Mouse (Mus musculus) stomach, postnatal 0 days (tissue): ENCODE measurements at regions not wholly inside any gene's neighbourhood (a gene's known extent, or its start where the extent isn't known, plus 50 kb on each side); places are given as distances from the start of the nearest gene placed in this dataset.
"Not testable (repeated sequence)": the region's sequence is repeated elsewhere in the genome, so short reads cannot be mapped to it uniquely, and the experiment has no call there.

Experiments
- ATAC-seq: fragments of 200-750 bp; cut with Nextera tagmentation; 2 replicates; pipeline ENCODE4 v1.8.0; 2017; ENCODE audit not compliant: low FRiP score, low TSS enrichment
- DNase-seq: peaks from one replicate; pipeline ENCODE4 v3.0.0-alpha.2; 2016; ENCODE audit warnings: low spot score
- H3K27ac ChIP-seq: fragments of 300-500 bp; sonication (generic); replicated peaks from 2 replicates; pipeline ENCODE4 v1.5.1; 2014; ENCODE audit warnings: mild to moderate bottlenecking, control low read depth
- H3K27me3 ChIP-seq: fragments of 300-500 bp; sonication (generic); 2 replicates; pipeline ENCODE4 v1.6.1; 2014; ENCODE audit warnings: low read length; ENCODE audit not compliant: control insufficient read depth, insufficient read depth
- H3K36me3 ChIP-seq: fragments of 300-500 bp; sonication (generic); 2 replicates; pipeline ENCODE4 v1.6.1; 2014; ENCODE audit warnings: low read length, mixed read lengths; ENCODE audit not compliant: control insufficient read depth, insufficient read depth
- H3K4me1 ChIP-seq: fragments of 300-500 bp; sonication (generic); replicated peaks from 2 replicates; pipeline ENCODE4 v1.6.1; 2014; ENCODE audit warnings: antibody characterized with exemption; ENCODE audit not compliant: control insufficient read depth, insufficient read depth
- H3K4me2 ChIP-seq: fragments of 300-500 bp; sonication (generic); replicated peaks from 2 replicates; pipeline ENCODE4 v1.6.1; 2014; ENCODE audit warnings: low read depth, mild to moderate bottlenecking, control low read depth, moderate library complexity
- H3K4me3 ChIP-seq: fragments of 300-500 bp; sonication (generic); 2 replicates; pipeline ENCODE4 v1.5.1; 2014; ENCODE audit warnings: low read depth, low read length, control low read depth
- H3K9ac ChIP-seq: fragments of 300-500 bp; sonication (generic); 2 replicates; pipeline ENCODE4 v1.6.1; 2014; ENCODE audit warnings: mild to moderate bottlenecking, low read length, control low read depth, mixed read lengths
- H3K9me3 ChIP-seq: fragments of 300-500 bp; sonication (generic); 2 replicates; pipeline ENCODE4 v1.6.1; 2016; ENCODE audit warnings: low read length; ENCODE audit not compliant: control insufficient read depth
- CTCF ChIP-seq: IDR thresholded peaks from 2 replicates; pipeline ENCODE4 v1.5.1; 2016; ENCODE audit warnings: antibody characterized with exemption, low read depth, mild to moderate bottlenecking, moderate library complexity
- EP300 ChIP-seq: optimal IDR thresholded peaks from 2 replicates; pipeline ENCODE3; 2016; ENCODE audit warnings: antibody characterized with exemption
- WGBS: fragments of 180-500 bp; shearing (Covaris S2); extraction: QIAGEN DNeasy Blood & Tissue Kit; methylation state at CpG from one replicate; pipeline ENCODE4 v1.1.7; 2014; 5-methylcytosine and 5-hydroxymethylcytosine counted together

DNA sequence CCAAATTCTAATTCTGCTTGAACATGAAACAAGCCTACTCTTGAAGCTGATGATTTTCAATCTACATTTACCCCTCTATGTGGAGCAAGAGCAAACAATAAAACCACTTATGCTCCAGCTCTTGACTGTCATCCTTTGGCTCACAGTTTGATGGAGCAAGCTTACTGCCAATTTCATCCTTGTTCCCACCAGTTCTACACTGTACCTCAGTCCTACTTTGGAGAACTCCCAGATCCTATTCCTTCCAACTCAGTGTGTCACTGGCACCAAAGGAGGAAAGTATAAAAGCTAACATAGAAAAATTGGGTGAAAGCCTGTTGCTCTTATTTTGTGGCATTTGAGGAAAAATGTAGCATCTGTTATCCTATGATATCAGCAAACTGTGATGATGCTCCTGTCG lies 2724.4 kb downstream of the Poteg start:
- no peak overlapping the region for H3K4me3 ChIP-seq
- no peak overlapping the region for H3K4me2 ChIP-seq
- H3K9ac ChIP-seq: no peak overlapping the region
- no peak for DNase-seq
- TF ChIP-seq CTCF (no peak), EP300 (no peak)
- no peaks in the 10 kb centered on the region for H3K27me3 ChIP-seq
- H3K27ac ChIP-seq: no peak overlapping the region
- no peaks in the 10 kb centered on the region for H3K36me3 ChIP-seq
- H3K4me1 ChIP-seq: no peaks in the 10 kb centered on the region
- 50% methylated on average over 1 of the region's 1 CpGs for WGBS
- no peaks in the 10 kb centered on the region for H3K9me3 ChIP-seq
- no peak for ATAC-seq

DNA sequence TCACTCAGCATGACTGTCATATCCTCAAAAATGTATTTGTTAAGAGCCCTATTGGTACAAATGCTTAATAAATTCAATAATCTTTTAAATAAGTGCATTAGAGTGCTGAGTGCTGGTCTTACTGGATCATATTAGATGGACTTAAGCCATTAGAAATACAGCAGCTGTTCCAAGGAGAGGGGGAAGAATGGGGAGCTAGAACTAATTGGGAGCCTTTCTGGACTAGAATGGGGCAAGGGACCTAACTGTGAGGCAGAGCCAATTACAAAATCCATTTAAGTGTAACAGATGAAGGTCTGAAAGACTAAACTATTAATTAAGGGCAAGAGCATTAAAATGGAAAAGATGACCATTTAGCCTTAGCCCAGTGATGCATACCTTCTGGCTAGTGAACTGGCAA lies 2755.3 kb downstream of the Poteg start:
- not testable (repeated sequence) for H3K4me3 ChIP-seq, ATAC-seq, DNase-seq, H3K4me1 ChIP-seq, H3K9me3 ChIP-seq, H3K36me3 ChIP-seq, H3K4me2 ChIP-seq, H3K27ac ChIP-seq, H3K9ac ChIP-seq, H3K27me3 ChIP-seq

DNA sequence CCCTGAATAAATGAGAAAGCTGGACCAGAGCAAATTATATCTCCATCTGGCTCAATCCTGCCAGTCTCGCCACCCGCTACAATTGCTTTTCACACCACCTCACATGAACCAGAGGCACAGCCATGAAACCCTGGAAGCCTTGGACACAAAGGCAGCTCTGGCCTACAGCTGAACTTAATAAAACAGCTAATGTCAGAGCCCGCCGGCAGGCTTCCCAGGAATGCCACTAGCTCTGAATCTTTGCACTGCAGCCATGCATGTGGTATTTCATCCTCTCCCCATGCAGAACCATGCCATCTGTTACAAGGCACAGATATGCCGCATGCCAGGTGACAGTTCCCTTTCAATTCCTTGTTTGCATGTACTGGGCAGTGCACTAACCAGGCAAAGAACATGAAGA lies 2779.9 kb downstream of the Poteg start:
- Histone ChIP-seq H3K4me1 (no peaks in the 10 kb centered on the region), H3K27ac (no peak overlapping the region), H3K9ac (no peak overlapping the region), H3K27me3 (no peaks in the 10 kb centered on the region), H3K36me3 (no peaks in the 10 kb centered on the region), H3K4me2 (no peak overlapping the region), H3K9me3 (no peaks in the 10 kb centered on the region), H3K4me3 (no peak overlapping the region)
- TF ChIP-seq CTCF (no peak), EP300 (no peak)
- 77% methylated on average over 5 of the region's 5 CpGs for WGBS
- ATAC-seq (no peak), DNase-seq (no peak)

DNA sequence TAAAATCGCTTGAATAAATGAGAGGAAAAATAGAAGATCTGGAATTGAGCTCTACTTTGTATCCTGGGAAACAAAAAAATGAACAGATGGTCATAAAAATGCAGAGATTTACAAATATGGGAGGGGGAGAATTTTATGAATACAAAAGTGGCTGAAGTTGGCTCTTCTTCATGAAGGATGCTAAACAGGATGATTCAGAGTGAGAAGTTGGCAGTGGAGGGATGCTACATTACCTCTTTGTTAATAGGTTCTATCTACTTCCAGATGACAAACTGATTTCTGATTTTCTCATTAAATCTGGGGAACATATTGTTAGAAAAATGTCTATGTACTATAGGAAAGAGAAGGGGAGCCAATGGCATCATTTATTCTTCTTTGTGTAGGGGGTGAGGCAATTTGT lies 2785.8 kb downstream of the Poteg start:
- Histone ChIP-seq H3K9me3 (no peaks in the 10 kb centered on the region), H3K4me1 (no peaks in the 10 kb centered on the region), H3K4me3 (no peak overlapping the region), H3K4me2 (no peak overlapping the region), H3K27ac (no peak overlapping the region), H3K9ac (no peak overlapping the region), H3K36me3 (no peaks in the 10 kb centered on the region), H3K27me3 (no peaks in the 10 kb centered on the region)
- TF ChIP-seq EP300 (no peak), CTCF (no peak)
- 81% methylated on average over 1 of the region's 1 CpGs for WGBS
- no peak for ATAC-seq
- DNase-seq: no peak

DNA sequence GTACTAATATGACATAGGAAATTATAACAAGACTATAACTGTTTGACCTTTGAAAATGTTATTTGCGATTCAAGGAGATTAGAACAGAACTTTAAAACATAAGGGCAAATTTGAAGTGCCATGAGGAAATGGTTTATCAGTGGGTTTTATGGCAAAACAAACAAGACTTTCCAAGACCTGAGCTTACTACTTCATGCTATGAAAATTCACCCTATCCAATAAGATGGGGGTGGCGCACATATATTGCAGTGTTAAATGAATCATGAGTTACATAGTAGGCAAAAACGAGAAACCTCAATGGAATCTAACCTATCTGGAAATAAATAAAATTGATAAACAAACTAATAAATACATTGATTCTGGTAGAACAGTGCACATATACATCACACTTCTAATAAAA lies 2804.3 kb downstream of the Poteg start:
- Histone ChIP-seq H3K9me3 (no peaks in the 10 kb centered on the region), H3K4me1 (no peaks in the 10 kb centered on the region), H3K4me2 (no peak overlapping the region), H3K27me3 (no peaks in the 10 kb centered on the region), H3K27ac (no peak overlapping the region), H3K9ac (no peak overlapping the region), H3K4me3 (no peak overlapping the region), H3K36me3 (no peaks in the 10 kb centered on the region)
- WGBS: 82% methylated on average over 3 of the region's 3 CpGs
- no peak for ATAC-seq
- no peak for DNase-seq
- TF ChIP-seq EP300 (no peak), CTCF (no peak)

DNA sequence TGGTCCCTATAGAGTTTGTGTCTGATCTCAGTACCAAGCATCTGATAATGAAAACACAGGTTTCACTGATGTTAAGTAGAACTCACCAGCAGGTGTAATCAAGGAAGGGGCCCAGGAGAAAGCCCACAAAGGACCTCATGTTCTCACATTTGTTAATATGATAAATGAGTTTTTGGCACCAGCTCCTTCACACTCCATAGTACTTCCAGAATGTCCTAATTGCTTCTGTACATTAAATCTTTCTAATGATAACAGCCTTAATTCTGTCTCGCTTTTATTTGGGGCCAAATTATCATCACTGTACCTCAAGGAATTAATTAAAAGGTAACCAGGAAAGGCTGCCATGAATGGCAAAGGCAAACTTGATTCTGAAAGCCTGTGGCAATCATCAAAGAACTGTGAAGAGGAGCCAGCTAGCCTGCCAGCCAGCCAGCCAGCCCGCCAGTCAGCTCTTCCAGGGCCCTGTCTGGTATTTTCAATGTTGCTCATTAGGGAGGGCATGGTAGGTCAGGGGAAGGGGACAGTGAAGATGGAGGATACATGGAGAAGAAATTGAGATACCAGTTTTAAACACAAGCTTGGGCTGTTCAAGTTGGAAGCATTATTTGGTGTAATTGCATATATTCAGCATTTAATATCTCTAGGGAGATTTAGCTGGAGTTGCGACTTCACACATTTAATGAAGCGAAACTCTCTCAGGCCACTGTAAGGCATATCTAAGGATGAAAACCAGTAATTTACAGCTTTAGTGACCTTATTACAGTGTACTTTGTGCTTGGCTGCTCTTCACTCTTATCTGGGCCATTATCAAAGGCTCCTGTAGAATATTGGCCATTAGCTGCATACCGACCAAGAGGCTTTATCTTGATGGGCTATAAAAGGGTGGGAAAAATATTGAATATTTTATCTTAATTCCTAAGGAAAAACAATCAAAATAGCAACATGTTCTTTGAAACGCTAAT lies 2822.8 kb downstream of the Poteg start:
- WGBS: 85% methylated on average over 6 of the region's 6 CpGs
- no peak overlapping the region for H3K4me2 ChIP-seq
- DNase-seq: no peak
- no peak for TF ChIP-seq CTCF
- TF ChIP-seq EP300: no peak
- ATAC-seq: no peak
- H3K27ac ChIP-seq: no peak overlapping the region
- no peaks in the 10 kb centered on the region for H3K4me1 ChIP-seq
- no peaks in the 10 kb centered on the region for H3K36me3 ChIP-seq
- H3K4me3 ChIP-seq: no peak overlapping the region
- H3K9me3 ChIP-seq: no peaks in the 10 kb centered on the region
- H3K9ac ChIP-seq: no peak overlapping the region
- no peaks in the 10 kb centered on the region for H3K27me3 ChIP-seq
